ENCODE assay signal across 15 mouse cellular contexts in genomic region chr6:29145456-29146307, GRCm38 (mm10). TPM values are rescaled to one million over a fixed set of nuclear protein-coding genes. Genes with fewer than 3 reads are reported as not detected.
DNase-seq lines count a peak whose midpoint lies in the region; ATAC-seq and TF ChIP-seq lines count a peak whose summit lies in the region.
"Had no signal": no experiment of that assay in that cellular context is flagged by ENCODE, and none has a peak within 500 bp of the region (broad histone marks: within the 10 kb centered on the region; RNA-seq: fewer than 3 reads in every experiment).

No protein-coding gene starts in this region.

- peak; percentile 79 for ATAC-seq in frontal cortex, adult (ENCODE audit: low TSS enrichment)
- no peak for ATAC-seq in forebrain, embryonic 16.5 days
- ATAC-seq: activated CD4-positive, CD25-positive, alpha-beta regulatory T cell, adult 4 months; inflammation-experienced regulatory T-cells, adult 6 months; midbrain, embryonic 13.5 days had no signal

- no peak overlapping the region for H3K9ac ChIP-seq in forebrain, embryonic 16.5 days (replicated peaks; ENCODE audit: low read depth, low read length)
- H3K9ac ChIP-seq: midbrain, embryonic 13.5 days had no signal

- DNase-seq in frontal cortex, postnatal 25 days (ENCODE audit: low spot score in 2 of 2), result no peak
- DNase-seq in kidney, postnatal 4 days, result peak; percentile 48 to 67
- DNase-seq in kidney, postnatal 14 days, result no peak
- DNase-seq in layer of hippocampus, postnatal 36 days, result peak; percentile 38
- DNase-seq in adrenal gland, postnatal 14 days, result no peak
- DNase-seq: gastrocnemius, postnatal 14 days; lung, adult 18-20 months; thymus, postnatal 25 days had no signal

- H3K4me3 ChIP-seq in embryonic fibroblast, embryonic 13.5 days (ENCODE audit: insufficient read depth, low read length), result no peak overlapping the region
- no peak overlapping the region for H3K4me3 ChIP-seq in forebrain, embryonic 16.5 days (replicated peaks; ENCODE audit: low read length)
- H3K4me3 ChIP-seq: midbrain, embryonic 13.5 days had no signal

- no peak overlapping the region for H3K4me2 ChIP-seq in forebrain, embryonic 16.5 days (ENCODE audit: low read length)
- H3K4me2 ChIP-seq: midbrain, embryonic 13.5 days had no signal

- TF ChIP-seq POLR2A in embryonic fibroblast, embryonic 13.5 days (IDR thresholded peaks at IDR 0.05; ENCODE audit: low read depth, low read length), result no peak

- H3K9me3 ChIP-seq in forebrain, embryonic 16.5 days (ENCODE audit: control insufficient read depth, low read length), result no peaks in the 10 kb centered on the region
- H3K9me3 ChIP-seq: midbrain, embryonic 13.5 days had no signal

- peak overlapping the region; percentile 11 for H3K27ac ChIP-seq in embryonic fibroblast, embryonic 13.5 days (ENCODE audit: insufficient read depth, low read length)
- H3K27ac ChIP-seq in forebrain, embryonic 16.5 days (ENCODE audit: low read length), result no peak overlapping the region
- H3K27ac ChIP-seq: midbrain, embryonic 13.5 days had no signal

- H3K27me3 ChIP-seq in forebrain, embryonic 16.5 days (replicated peaks; ENCODE audit: control insufficient read depth, insufficient read depth, low read length), result no peaks in the 10 kb centered on the region
- H3K27me3 ChIP-seq: midbrain, embryonic 13.5 days had no signal

- H3K36me3 ChIP-seq in forebrain, embryonic 16.5 days (ENCODE audit: control insufficient read depth, insufficient read depth), result no peaks in the 10 kb centered on the region

- 78% methylated on average over 12 of the region's 12 CpGs for WGBS in forebrain, embryonic 16.5 days

- H3K4me1 ChIP-seq in embryonic fibroblast, embryonic 13.5 days (ENCODE audit: control insufficient read depth, insufficient read depth, low read length), result peaks cover 5% of the 10 kb centered on the region
- H3K4me1 ChIP-seq in forebrain, embryonic 16.5 days (replicated peaks; ENCODE audit: control insufficient read depth, insufficient read depth, low read length), result no peaks in the 10 kb centered on the region
- H3K4me1 ChIP-seq: midbrain, embryonic 13.5 days had no signal

- no peak for TF ChIP-seq CTCF in embryonic fibroblast, embryonic 13.5 days (IDR thresholded peaks at IDR 0.05; ENCODE audit: borderline replicate concordance, insufficient read depth, low read length)

RNA-seq across cellular contexts. Expression of gene Rbm28, which starts 19.1 kb away (rescaled TPM):
- 44.9 and 49.9 TPM in 2 replicates for polyA plus RNA-seq in embryonic fibroblast, embryonic 13.5 days (2011; ENCODE audit: insufficient read length, low read depth, missing spikeins)
- 10 to 100 TPM; 46.1 to 53.8 TPM for total RNA-seq in layer of hippocampus, postnatal 36 days (2021)
- 29.7 and 31.8 TPM in 2 replicates for total RNA-seq in adrenal gland, postnatal 14 days (2021)
- polyA plus RNA-seq in forebrain, embryonic 16.5 days (2015; fragmentation: Nextera tagmentation; extraction: Ambion mirVana), result 40.0 and 49.6 TPM in 2 replicates

RNA-seq across cellular contexts. Expression of gene Prrt4, which starts 33.7 kb away (rescaled TPM):
- polyA plus RNA-seq in embryonic fibroblast, embryonic 13.5 days (2011; ENCODE audit: insufficient read length, low read depth, missing spikeins), result 0.16 and 0.33 TPM in 2 replicates
- 1 to 10 TPM; 2.0 to 2.1 TPM for total RNA-seq in layer of hippocampus, postnatal 36 days (2021)
- 4.9 and 5.1 TPM in 2 replicates for total RNA-seq in adrenal gland, postnatal 14 days (2021)
- 4.6 and 6.1 TPM in 2 replicates for polyA plus RNA-seq in forebrain, embryonic 16.5 days (2015; fragmentation: Nextera tagmentation; extraction: Ambion mirVana)
- total RNA-seq: neutrophil, adult 5-6 weeks had no signal
- polyA plus RNA-seq: activated CD4-positive, CD25-positive, alpha-beta regulatory T cell, adult 4 months; inflammation-experienced regulatory T-cells, adult 6 months had no signal

Comparison
In these comparisons a context has a peak if more than half of its experiments do, and no peak if none do; other contexts are left out.
1. DNase-seq: peak in kidney, postnatal 4 days (2 of 2) and layer of hippocampus, postnatal 36 days (2 of 2); none in frontal cortex, postnatal 25 days (0 of 2), kidney, postnatal 14 days (single experiment) and adrenal gland, postnatal 14 days (single experiment).